Mouse (Mus musculus) embryonic facial prominence, embryonic 13.5 days (tissue): ENCODE data around the gene Tll2. TPM values are rescaled to one million over a fixed set of nuclear protein-coding genes. Genes with fewer than 3 reads are reported as not detected.

Experiments used
- ATAC-seq: fragments of 200-750 bp; cut with Nextera tagmentation; 2 replicates; pipeline ENCODE4 v1.8.0; 2017; ENCODE audit warnings: low read depth; ENCODE audit not compliant: insufficient number of reproducible peaks, insufficient read depth, low FRiP score, low TSS enrichment
- H3K27ac ChIP-seq: fragments of 300-500 bp; sonication (generic); 2 replicates; pipeline ENCODE4 v1.5.1; 2015; ENCODE audit warnings: moderate library complexity, mild to moderate bottlenecking, inconsistent platforms
- H3K27me3 ChIP-seq: fragments of 300-500 bp; sonication (generic); 2 replicates; pipeline ENCODE4 v1.6.1; 2015; ENCODE audit warnings: mild to moderate bottlenecking, inconsistent platforms
- H3K36me3 ChIP-seq: fragments of 300-500 bp; sonication (generic); 2 replicates; pipeline ENCODE4 v1.6.1; 2015; ENCODE audit warnings: mild to moderate bottlenecking, inconsistent platforms
- H3K4me1 ChIP-seq: fragments of 300-500 bp; sonication (generic); 2 replicates; pipeline ENCODE4 v1.6.1; 2015; ENCODE audit warnings: inconsistent platforms
- H3K4me2 ChIP-seq: fragments of 300-500 bp; sonication (generic); 2 replicates; pipeline ENCODE4 v1.6.1; 2015; ENCODE audit warnings: moderate library complexity, mild to moderate bottlenecking, inconsistent platforms
- H3K4me3 ChIP-seq: fragments of 300-500 bp; sonication (generic); 2 replicates; pipeline ENCODE4 v1.5.1; 2015; ENCODE audit warnings: mild to moderate bottlenecking, inconsistent platforms
- H3K9ac ChIP-seq: fragments of 300-500 bp; sonication (generic); 2 replicates; pipeline ENCODE4 v1.6.1; 2015; ENCODE audit warnings: mild to moderate bottlenecking, inconsistent platforms
- H3K9me3 ChIP-seq: fragments of 300-500 bp; sonication (generic); 2 replicates; pipeline ENCODE4 v1.6.1; 2016; ENCODE audit warnings: inconsistent platforms
- WGBS: fragments of 180-500 bp; shearing (Covaris S2); methylation state at CpG from one replicate; pipeline ENCODE4 v1.1.7; 2015; ENCODE audit warnings: mixed read lengths; 5-methylcytosine and 5-hydroxymethylcytosine counted together
- polyA plus RNA-seq: library from polyadenylated mRNA; unstranded; fragments of >200 nt; fragmentation: Nextera tagmentation; extraction: Ambion mirVana; gene quantifications from 2 replicates; pipeline ENCODE4 v1.2.1, GENCODE M21; 2015

Gene Tll2
- polyA plus RNA-seq, 1 experiment from 2014 or later: 0.28 TPM

DNA sequence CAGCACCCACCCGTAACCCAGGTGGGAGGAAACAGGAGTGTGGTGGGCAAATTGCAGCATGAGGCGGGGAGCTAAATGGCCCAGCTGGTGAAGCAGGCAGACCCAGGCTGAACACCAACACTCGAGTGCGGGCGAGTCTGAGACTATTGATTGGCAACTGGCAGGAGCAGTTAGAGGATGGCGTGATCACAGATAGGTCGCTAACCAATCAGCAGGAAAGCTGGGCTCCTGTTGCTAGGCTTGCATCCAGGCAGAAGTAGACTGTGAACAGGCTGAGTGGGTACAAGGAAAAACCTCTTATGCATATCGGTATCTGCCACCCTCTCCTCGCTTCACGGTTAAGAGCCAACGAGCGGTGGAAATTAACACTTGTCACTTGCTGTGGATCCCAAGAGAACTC, 9.0 kb downstream of the Tll2 start:
- WGBS: 90% methylated on average over 12 of the region's 12 CpGs
- Histone ChIP-seq H3K27me3 (peaks cover 14% of the 10 kb centered on the region), H3K27ac (no peak overlapping the region), H3K9me3 (no peaks in the 10 kb centered on the region), H3K4me3 (no peak overlapping the region), H3K4me2 (no peak overlapping the region), H3K4me1 (no peaks in the 10 kb centered on the region), H3K36me3 (no peaks in the 10 kb centered on the region), H3K9ac (no peak overlapping the region)
- ATAC-seq: no peak

DNA sequence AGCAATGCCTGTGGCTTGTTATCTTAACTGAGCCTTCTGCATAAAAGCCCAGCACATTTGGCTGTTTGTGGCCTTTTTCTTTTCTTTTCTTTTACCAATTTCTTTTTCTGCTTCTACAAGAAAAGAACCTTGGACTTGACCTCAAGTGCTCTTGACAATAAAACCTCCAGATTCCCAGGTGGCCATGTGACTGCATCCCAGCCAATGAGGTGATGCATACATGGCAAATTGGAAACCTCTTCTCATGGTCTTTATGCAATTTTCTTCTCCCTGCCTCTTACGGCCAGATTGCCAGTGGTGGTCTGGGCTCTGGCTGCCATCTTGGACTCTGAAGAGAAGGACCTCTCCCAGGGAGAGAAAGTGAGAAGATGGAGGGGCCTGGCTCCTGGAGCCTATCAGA, 13.3 kb downstream of the Tll2 start:
- no peak overlapping the region for H3K27ac ChIP-seq
- 52% methylated on average over 1 of the region's 1 CpGs for whole genome bisulfite sequencing
- H3K4me2 ChIP-seq: no peak overlapping the region
- no peaks in the 10 kb centered on the region for H3K27me3 ChIP-seq
- H3K4me1 ChIP-seq: no peaks in the 10 kb centered on the region
- no peak overlapping the region for H3K4me3 ChIP-seq
- no peak overlapping the region for H3K9ac ChIP-seq
- ATAC-seq: no peak
- H3K9me3 ChIP-seq: no peaks in the 10 kb centered on the region
- H3K36me3 ChIP-seq: no peaks in the 10 kb centered on the region

GRCm38 (mm10) chr19:41192953-41193352, 13.7 kb downstream of the Tll2 start:
- no peak overlapping the region for H3K9ac ChIP-seq
- no peak for ATAC-seq
- no peaks in the 10 kb centered on the region for H3K36me3 ChIP-seq
- H3K27ac ChIP-seq: no peak overlapping the region
- H3K27me3 ChIP-seq: no peaks in the 10 kb centered on the region
- 80% methylated on average over 4 of the region's 4 CpGs for WGBS
- no peak overlapping the region for H3K4me2 ChIP-seq
- no peaks in the 10 kb centered on the region for H3K9me3 ChIP-seq
- no peak overlapping the region for H3K4me3 ChIP-seq
- H3K4me1 ChIP-seq: no peaks in the 10 kb centered on the region

DNA sequence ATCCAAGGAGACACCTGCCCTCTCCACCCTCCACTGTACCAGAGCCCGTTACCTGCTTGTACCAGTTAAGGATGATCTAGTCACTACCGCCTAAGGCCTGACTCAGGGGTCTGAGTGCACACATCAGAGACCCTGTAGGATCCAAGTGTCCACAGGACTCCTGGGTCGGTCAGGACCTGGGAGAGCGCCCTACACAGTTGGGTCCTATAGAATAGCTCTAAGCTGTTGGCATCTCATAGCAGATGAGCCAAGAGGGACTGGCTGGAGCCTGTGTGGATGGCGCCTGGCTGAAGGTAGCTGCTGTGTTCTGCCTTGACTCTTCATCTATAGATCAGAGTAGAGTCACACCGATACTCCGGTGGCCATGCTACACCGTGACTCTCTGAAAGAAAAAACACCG, 14.9 kb downstream of the Tll2 start:
- Histone ChIP-seq H3K27ac (no peak overlapping the region), H3K27me3 (no peaks in the 10 kb centered on the region), H3K4me3 (no peak overlapping the region), H3K9ac (no peak overlapping the region), H3K9me3 (no peaks in the 10 kb centered on the region), H3K36me3 (no peaks in the 10 kb centered on the region), H3K4me2 (no peak overlapping the region), H3K4me1 (no peaks in the 10 kb centered on the region)
- no peak for ATAC-seq
- WGBS: 76% methylated on average over 9 of the region's 9 CpGs

DNA sequence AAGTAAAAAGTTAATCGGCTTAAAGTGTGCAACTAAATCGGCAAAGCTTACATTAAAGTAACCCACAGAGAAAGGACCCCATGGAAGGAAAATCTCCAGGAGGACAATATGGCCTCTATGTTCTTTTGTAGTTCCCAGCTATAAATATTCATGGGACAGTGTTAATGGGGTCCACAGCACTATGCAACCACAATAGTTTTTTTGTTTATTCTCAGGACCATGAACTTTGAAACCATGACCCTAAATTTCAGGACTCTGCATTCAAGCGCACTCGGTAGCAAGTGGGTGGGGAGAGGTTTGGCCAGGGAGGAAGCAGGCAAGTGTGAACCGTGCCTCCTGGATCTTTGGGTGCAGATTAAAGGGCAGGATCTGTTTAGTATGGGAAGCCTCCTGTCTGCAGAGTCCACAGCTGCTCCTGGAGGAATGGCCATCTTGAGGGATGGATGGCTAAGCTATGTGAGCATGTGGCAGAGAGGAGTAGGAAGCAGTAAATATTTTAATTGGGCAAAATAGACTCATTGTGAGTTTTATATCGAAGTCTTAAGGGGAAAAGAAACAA, 15.7 kb downstream of the Tll2 start:
- Histone ChIP-seq H3K36me3 (no peaks in the 10 kb centered on the region), H3K27me3 (no peaks in the 10 kb centered on the region), H3K27ac (no peak overlapping the region), H3K4me1 (no peaks in the 10 kb centered on the region), H3K9me3 (no peaks in the 10 kb centered on the region), H3K9ac (no peak overlapping the region), H3K4me3 (no peak overlapping the region), H3K4me2 (no peak overlapping the region)
- no peak for ATAC-seq
- 72% methylated on average over 6 of the region's 6 CpGs for WGBS

- Histone ChIP-seq H3K27me3 (peaks cover 13% of the 10 kb centered on the region; the same call in 1 of the 2 replicates), H3K36me3 (no peaks in the 10 kb centered on the region), H3K4me3 (no peak overlapping the region), H3K27ac (no peak overlapping the region), H3K4me1 (no peaks in the 10 kb centered on the region), H3K9ac (no peak overlapping the region), H3K4me2 (no peak overlapping the region), H3K9me3 (no peaks in the 10 kb centered on the region)
- WGBS: 14% methylated on average over 6 of the region's 6 CpGs
- no peak for ATAC-seq
Measured at GRCm38 (mm10) chr19:41177331-41177730, 29.3 kb downstream of the Tll2 start.

DNA sequence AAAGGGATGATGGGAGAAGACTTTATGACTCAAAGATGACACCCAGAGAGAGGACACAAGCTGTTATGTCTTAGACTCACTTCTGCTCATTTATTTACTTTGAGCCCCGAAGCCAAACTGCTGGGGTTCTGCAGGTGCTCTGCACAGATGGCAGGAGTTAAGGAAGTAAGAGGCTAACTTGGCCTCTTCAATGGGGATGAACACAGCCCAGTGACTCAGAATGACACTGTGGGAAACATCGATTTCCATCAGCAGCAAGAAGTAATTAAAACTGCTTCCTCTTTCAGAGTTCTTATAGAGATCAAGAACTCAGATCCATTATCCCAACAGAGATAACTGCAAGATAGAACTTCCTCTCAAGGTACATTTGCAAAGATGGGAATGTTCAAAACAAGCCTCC, 29.8 kb downstream of the Tll2 start:
- no peaks in the 10 kb centered on the region for H3K36me3 ChIP-seq
- no peak overlapping the region for H3K27ac ChIP-seq
- peaks cover 13% of the 10 kb centered on the region; the same call in 1 of the 2 replicates for H3K27me3 ChIP-seq
- no peak for ATAC-seq
- H3K4me2 ChIP-seq: no peak overlapping the region
- H3K9ac ChIP-seq: no peak overlapping the region
- H3K4me3 ChIP-seq: no peak overlapping the region
- H3K4me1 ChIP-seq: no peaks in the 10 kb centered on the region
- H3K9me3 ChIP-seq: no peaks in the 10 kb centered on the region
- 63% methylated on average over 2 of the region's 2 CpGs for WGBS

- WGBS: 87% methylated on average over 5 of the region's 5 CpGs
- H3K4me1 ChIP-seq: no peaks in the 10 kb centered on the region
- no peak overlapping the region for H3K27ac ChIP-seq
- no peaks in the 10 kb centered on the region for H3K9me3 ChIP-seq
- no peak for ATAC-seq
- no peak overlapping the region for H3K9ac ChIP-seq
- no peaks in the 10 kb centered on the region for H3K36me3 ChIP-seq
- no peak overlapping the region for H3K4me2 ChIP-seq
- no peak overlapping the region for H3K4me3 ChIP-seq
- peaks cover 3% of the 10 kb centered on the region; the same call in 1 of the 2 replicates for H3K27me3 ChIP-seq
Measured at GRCm38 (mm10) chr19:41165914-41166235, 40.8 kb downstream of the Tll2 start.

DNA sequence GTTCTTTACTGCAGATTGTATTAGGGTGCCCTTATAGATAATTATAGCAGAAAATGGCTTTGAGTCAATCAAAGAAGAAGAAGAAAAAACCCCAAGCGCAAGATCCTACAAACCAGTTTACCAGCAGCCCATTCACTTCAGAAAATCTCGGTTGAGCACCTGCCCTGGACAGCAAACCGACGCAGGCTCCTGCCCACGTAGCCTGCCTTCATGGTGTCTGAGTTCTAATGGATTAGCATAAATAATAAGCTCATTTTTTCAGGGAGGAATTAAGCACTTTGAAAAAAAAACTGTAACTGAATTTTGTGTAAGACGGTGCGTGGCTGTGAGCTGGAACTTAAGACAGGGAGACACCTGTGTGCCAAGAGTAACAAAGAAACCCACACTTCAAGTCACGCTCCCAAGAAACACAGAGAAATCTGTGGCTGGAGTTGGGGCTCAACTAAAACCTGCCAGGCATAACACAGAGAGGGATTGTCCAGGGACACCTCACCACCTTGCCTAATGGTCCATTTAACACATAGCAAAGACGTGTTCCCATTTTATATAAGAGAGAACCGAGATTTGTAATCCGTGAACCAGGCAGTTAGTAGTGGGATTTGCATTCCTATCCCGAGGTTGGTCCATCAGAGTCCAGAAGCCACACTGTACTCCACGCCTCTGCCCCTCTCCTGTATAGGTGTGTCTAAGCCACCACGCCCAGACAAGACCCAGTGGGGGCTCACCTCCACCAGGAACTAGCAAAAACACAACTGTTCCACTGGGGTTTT, 41.3 kb downstream of the Tll2 start:
- peaks cover 3% of the 10 kb centered on the region; the same call in 1 of the 2 replicates for H3K27me3 ChIP-seq
- H3K36me3 ChIP-seq: no peaks in the 10 kb centered on the region
- H3K4me3 ChIP-seq: no peak overlapping the region
- no peak overlapping the region for H3K9ac ChIP-seq
- no peaks in the 10 kb centered on the region for H3K9me3 ChIP-seq
- no peak overlapping the region for H3K4me2 ChIP-seq
- no peak for ATAC-seq
- no peaks in the 10 kb centered on the region for H3K4me1 ChIP-seq
- 73% methylated on average over 14 of the region's 14 CpGs for WGBS
- no peak overlapping the region for H3K27ac ChIP-seq

- H3K27ac ChIP-seq: no peak overlapping the region
- H3K4me1 ChIP-seq: no peaks in the 10 kb centered on the region
- 47% methylated on average over 10 of the region's 10 CpGs for WGBS
- no peak overlapping the region for H3K4me3 ChIP-seq
- H3K4me2 ChIP-seq: no peak overlapping the region
- H3K9ac ChIP-seq: no peak overlapping the region
- H3K36me3 ChIP-seq: no peaks in the 10 kb centered on the region
- H3K27me3 ChIP-seq: peaks cover 3% of the 10 kb centered on the region; the same call in 1 of the 2 replicates
- no peaks in the 10 kb centered on the region for H3K9me3 ChIP-seq
- ATAC-seq: no peak
Measured at GRCm38 (mm10) chr19:41164447-41165095, 42.1 kb downstream of the Tll2 start.

DNA sequence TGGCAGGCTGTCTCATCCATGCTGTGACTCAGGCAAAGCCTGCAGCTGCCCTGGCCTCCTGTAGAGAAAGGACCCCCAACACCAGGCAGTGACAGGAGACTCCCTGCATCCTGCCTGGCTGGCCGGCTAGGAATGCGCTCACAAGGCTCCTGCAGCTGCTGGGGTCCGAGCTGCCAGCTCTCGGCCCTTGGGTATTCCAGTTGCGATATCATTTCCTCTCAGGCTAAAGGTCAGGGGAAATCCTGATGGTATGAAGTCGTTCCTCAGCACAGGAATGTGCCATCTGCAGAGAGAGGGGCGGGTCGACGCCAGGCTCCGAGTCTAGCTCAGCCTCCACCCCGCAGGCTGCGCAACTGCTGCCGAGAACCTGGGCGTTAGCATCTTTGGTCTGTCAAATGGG, 46.2 kb downstream of the Tll2 start:
- ATAC-seq: no peak

GRCm38 (mm10) chr19:41154681-41155080, 52.0 kb downstream of the Tll2 start:
- Histone ChIP-seq H3K9ac (no peak overlapping the region), H3K27me3 (no peaks in the 10 kb centered on the region), H3K27ac (no peak overlapping the region), H3K4me2 (no peak overlapping the region), H3K9me3 (0 out of 2 replicates have a peak, but pooled peaks cover 8% of the 10 kb centered on the region), H3K4me3 (no peak overlapping the region), H3K36me3 (no peaks in the 10 kb centered on the region), H3K4me1 (peaks cover 30% of the 10 kb centered on the region; the same call in 1 of the 2 replicates)
- no peak for ATAC-seq
- 47% methylated on average over 7 of the region's 7 CpGs for WGBS

More for the DNA sequence above, 46.2 kb downstream of the Tll2 start:
- no peak overlapping the region for H3K9ac ChIP-seq
- no peaks in the 10 kb centered on the region for H3K4me1 ChIP-seq
- no peaks in the 10 kb centered on the region for H3K36me3 ChIP-seq
- no peak overlapping the region for H3K27ac ChIP-seq
- 0 out of 2 replicates have a peak, but pooled peaks cover 7% of the 10 kb centered on the region for H3K9me3 ChIP-seq
- H3K4me3 ChIP-seq: no peak overlapping the region
- no peak overlapping the region for H3K4me2 ChIP-seq
- 39% methylated on average over 14 of the region's 14 CpGs for WGBS
- no peaks in the 10 kb centered on the region for H3K27me3 ChIP-seq
